Mouse (Mus musculus) bone marrow macrophage, adult 2 months (primary cell): ENCODE data around the gene Fam71a.

Experiments used
- CTCF ChIP-seq: IDR thresholded peaks from 2 replicates; pipeline ENCODE4 v1.5.1; 2012; ENCODE audit warnings: low read depth, mild to moderate bottlenecking, low read length, moderate library complexity
- POLR2A ChIP-seq: IDR thresholded peaks from 2 replicates; pipeline ENCODE4 v1.6.1; 2012; ENCODE audit warnings: mild to moderate bottlenecking, low read depth, low read length, borderline replicate concordance

- TF ChIP-seq CTCF (no peak), POLR2A (no peak)
Observed at GRCm38 (mm10) chr1:191138436-191138835, 26.2 kb downstream of the Fam71a start.
